Mouse (Mus musculus) erythroblast, adult 5-6 weeks (primary cell): ENCODE data around the gene Fzd4. TPM values are rescaled to one million over a fixed set of nuclear protein-coding genes. Genes with fewer than 3 reads are reported as not detected.

Experiments
- ATAC-seq: replicated peaks from 2 replicates; pipeline ENCODE4 v1.8.0; 2016; ENCODE audit warnings: moderate number of reproducible peaks, mild to moderate bottlenecking, moderate TSS enrichment, inconsistent platforms; ENCODE audit not compliant: poor library complexity, low FRiP score, severe bottlenecking
- total RNA-seq, 2 experiments: library from RNA; stranded (forward) in 1 of 2; stranded (reverse) in 1 of 2; fragments of 150-400 nt in 1 of 2; fragments of 200-764, 138-1000 nt in 1 of 2; gene quantifications; 2 replicates each; pipeline versions ENCODE4 v1.2.3 to v1.2.4; 2015 to 2017; ENCODE audit warnings: low replicate concordance in 2 of 2

Gene Fzd4
- total RNA-seq (2015; ENCODE audit: low replicate concordance) (0.63 TPM in 1 of 2 replicates, not detected in the other), total RNA-seq (2017; ENCODE audit: low replicate concordance) (0.14 TPM in 1 of 2 replicates, not detected in the other)

GRCm38 (mm10) chr7:89404081-89404733 is at the start of gene Fzd4, which contains the start of gene Tmem135:
Fzd4 (plus strand) TSS chr7:89404355.
Tmem135 (minus strand) TSS chr7:89404222.
- ATAC-seq, result peak; percentile 39; the same call in 1 of the 2 replicates

- no peak for ATAC-seq
Observed at GRCm38 (mm10) chr7:89355519-89356255, 48.5 kb upstream of the Fzd4 start.

- ATAC-seq, result no peak
Observed at GRCm38 (mm10) chr7:89356307-89356706, 47.8 kb upstream of the Fzd4 start.

DNA sequence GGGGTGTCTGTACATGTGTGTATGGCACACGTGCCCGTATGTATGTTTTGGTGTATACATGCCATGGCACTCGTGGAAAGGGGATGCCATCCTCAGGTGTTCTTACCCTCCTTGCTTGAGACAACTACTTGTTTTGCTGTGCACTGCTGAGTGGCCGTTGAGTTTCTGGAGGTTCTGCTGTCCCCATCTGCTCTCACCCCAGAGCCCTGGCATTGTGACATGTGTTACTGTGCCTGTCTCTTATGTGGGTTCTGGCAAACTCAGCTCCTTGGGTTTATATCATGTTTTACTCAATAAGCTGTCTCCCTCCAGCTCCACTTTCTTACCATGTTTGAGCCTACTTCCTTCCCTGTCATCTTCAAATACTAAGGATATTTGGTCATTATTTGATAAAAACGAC is 40.2 kb upstream of the Fzd4 start:
- ATAC-seq, result no peak

- ATAC-seq, result no peak
Observed at GRCm38 (mm10) chr7:89365135-89365880, 38.8 kb upstream of the Fzd4 start.

DNA sequence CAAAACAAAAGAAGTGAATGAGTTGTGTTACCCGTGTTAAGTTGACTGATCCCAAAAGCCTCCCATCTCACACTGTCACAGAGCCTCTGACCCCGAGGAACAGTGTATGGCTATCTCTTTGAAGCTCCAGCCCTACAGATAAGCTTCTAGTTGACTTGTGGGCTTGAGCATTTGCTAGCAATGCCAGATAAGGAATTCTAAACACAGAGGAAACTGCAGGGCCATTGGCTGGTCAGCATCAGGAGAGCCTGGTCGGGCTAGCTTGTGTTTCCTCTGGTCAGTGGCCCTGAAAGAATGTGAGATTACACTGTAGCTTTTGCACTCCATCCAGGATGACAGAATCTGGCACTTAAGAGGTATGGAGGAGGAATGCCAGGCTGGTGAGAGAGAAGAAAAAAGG is 36.5 kb upstream of the Fzd4 start:
- no peak for ATAC-seq

DNA sequence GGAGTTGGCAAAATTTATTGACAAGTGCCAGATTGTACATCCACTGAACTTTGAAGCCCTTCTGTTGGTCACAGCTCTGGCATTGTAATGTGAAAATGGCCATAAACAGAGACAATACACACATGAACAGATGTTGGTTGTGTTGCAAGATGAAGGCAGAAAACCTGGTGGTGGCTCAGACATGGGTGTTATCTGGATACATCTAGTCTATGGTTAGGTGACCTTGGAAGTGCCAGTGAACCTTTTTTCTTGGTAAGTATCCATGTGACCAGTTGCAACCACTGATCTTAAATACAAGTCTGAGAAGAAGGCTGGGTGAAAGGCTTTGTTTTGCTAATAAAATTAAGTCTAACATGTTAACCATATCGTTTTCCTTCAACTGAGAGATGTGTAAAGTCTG is 34.1 kb upstream of the Fzd4 start:
- ATAC-seq, result no peak

GRCm38 (mm10) chr7:89370917-89371316 is 33.2 kb upstream of the Fzd4 start:
- no peak for ATAC-seq

GRCm38 (mm10) chr7:89371623-89372295 is 32.4 kb upstream of the Fzd4 start:
- no peak for ATAC-seq

DNA sequence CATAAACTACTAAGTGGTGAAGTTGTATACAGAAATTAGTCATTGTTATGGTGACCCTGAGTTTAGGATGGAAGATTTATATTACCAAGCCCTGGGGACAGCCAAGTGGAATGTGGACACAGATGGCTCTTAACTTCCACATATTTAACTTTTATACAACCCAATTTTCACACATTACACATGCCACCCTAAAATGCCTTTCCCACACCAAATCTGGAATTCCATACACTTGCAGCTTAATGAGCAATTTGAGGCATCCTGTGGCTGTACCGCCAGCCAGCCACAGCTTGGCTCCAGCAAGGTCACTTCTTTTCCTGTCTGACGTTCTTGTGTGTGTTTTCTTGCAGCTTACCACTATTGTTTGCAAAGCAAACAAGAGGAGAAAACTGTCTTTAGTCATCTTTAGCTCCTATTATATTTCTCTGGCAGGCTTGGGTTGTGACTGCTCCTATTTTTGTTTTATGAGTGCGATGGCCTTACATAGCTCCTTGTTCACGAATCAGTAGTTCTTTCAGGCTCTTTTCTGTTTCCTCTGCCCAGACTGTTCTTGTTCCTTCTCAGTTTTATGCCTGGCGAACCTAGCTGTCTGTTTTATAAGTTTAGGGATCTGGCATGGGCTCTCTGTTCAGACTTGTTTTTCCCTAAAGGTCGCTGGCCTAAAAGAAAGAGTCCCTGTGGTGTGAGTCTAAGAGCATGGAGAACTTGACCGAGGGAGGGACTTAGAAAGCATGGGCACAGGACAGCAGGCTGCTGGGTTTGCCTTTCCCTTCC is 23.0 kb upstream of the Fzd4 start:
- no peak for ATAC-seq

- no peak for ATAC-seq
Observed at GRCm38 (mm10) chr7:89382892-89383291, 21.3 kb upstream of the Fzd4 start.

DNA sequence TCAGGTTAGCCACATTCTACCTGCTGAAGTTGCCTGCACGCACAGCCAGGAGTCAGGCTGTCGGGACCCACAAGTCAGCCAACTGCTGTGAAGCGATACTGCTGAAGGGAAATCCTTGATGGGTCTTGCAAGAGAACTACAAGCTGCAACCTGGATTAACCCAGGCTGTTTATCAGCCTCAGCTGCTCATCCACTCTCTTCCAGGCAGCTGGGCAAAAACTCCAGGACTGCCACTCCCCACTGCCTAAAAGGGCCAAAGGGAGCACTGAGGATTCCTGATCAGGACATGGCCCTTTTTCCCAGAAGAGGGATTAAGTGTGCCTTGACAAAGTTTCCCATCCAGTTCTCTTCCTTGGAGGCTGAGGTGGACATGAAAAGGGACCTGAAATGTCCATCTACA is 15.2 kb upstream of the Fzd4 start:
- no peak for ATAC-seq

GRCm38 (mm10) chr7:89390660-89391059 is 13.5 kb upstream of the Fzd4 start:
- ATAC-seq, result no peak

DNA sequence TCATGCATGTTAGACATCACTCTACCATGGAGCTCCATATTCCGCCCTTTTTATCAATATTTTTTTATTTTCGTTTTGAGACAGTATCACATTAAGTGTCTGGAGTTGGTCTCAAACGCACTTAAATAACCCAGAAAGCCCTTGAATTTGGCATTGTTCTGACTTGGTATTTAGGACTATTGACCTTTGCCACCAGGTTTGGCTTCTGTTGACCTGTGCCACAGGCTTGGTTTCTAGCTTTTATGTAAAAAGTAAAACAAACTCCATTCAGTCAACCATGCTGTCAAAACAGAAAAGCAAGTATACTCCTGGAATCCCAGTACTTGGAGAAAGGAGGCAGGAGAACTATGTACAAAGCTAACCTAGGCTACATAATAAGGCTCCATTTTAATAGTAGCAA is 12.9 kb upstream of the Fzd4 start:
- ATAC-seq, result no peak

GRCm38 (mm10) chr7:89391831-89392230 is 12.3 kb upstream of the Fzd4 start:
- no peak for ATAC-seq

DNA sequence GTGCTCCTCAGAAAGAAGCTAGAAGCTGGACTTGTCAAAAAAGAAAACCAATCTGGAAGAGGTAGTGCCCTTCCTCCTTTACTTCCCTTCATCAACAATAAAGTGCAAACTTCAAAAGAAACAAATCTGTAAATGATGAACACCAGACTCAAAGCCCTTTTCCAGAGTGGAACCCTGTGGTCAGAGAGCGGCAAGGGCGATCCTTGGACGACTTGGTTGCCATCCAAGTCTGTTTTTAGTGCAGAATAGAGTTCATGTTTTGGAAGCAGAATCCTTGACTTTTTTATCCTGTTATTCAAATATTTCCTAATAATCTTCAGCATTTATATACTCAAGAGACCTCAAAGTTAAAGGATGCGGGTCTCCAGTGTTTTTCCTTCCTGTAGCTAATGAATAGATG is 11.8 kb upstream of the Fzd4 start:
- ATAC-seq, result no peak

DNA sequence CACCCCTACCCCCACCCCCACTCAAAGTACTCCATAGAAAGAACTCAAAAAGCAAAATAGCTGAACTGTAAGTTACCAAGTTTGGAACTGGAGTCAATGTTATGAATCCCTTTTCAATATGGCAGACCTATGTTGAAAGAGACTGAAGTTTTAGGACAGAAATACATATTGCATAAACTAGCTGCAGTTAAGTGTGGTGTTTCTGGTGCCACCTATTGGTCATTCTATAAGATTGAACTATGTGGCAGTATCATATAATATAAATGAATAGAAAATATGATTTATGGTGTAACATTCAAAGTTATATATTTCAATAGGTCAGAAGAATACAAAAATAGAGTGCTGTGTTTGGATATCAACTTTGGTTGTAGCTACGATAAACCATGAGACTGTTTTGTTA is 11.3 kb upstream of the Fzd4 start:
- no peak for ATAC-seq

GRCm38 (mm10) chr7:89395399-89395798 is 8.8 kb upstream of the Fzd4 start:
- ATAC-seq, result no peak

GRCm38 (mm10) chr7:89396386-89396785 is 7.8 kb upstream of the Fzd4 start:
- no peak for ATAC-seq
